Mouse (Mus musculus) liver, embryonic 14.5 days (tissue): Measurements from ENCODE around the gene Agps. TPM values are rescaled to one million over a fixed set of nuclear protein-coding genes. Genes with fewer than 3 reads are reported as not detected.
"Not testable (repeated sequence)": the region's sequence is repeated elsewhere in the genome, so short reads cannot be mapped to it uniquely, and the experiment has no call there.

Experiments
- ATAC-seq: fragments of 200-750 bp; cut with Nextera tagmentation; 2 replicates; pipeline ENCODE4 v1.8.0; 2017; ENCODE audit warnings: moderate number of reproducible peaks, mild to moderate bottlenecking, moderate library complexity; ENCODE audit not compliant: insufficient read depth
- DNase-seq, 3 experiments: peaks; one replicate each; pipeline ENCODE4 v3.0.0-alpha.2; 2012 to 2013; ENCODE audit warnings: low read depth in 3 of 3, low spot score in 3 of 3
- H3K27ac ChIP-seq: fragments of 300-500 bp; sonication (generic); 2 replicates; pipeline ENCODE4 v1.5.1; 2014; ENCODE audit warnings: moderate library complexity, mild to moderate bottlenecking, control low read depth, inconsistent platforms
- H3K27me3 ChIP-seq: fragments of 300-500 bp; sonication (generic); 2 replicates; pipeline ENCODE4 v1.6.1; 2014; ENCODE audit warnings: mild to moderate bottlenecking, low read length, moderate library complexity; ENCODE audit not compliant: control insufficient read depth, insufficient read depth
- H3K36me3 ChIP-seq: fragments of 300-500 bp; sonication (generic); replicated peaks from 2 replicates; pipeline ENCODE4 v1.6.1; 2014; ENCODE audit warnings: low read depth; ENCODE audit not compliant: control insufficient read depth, insufficient read depth
- H3K4me1 ChIP-seq, 2 experiments: fragments of 200-500 bp in 1 of 2; fragments of 300-500 bp in 1 of 2; sonication (generic) in 1 of 2; replicated peaks; 2 replicates each; pipeline ENCODE4 v1.6.1; 2012 to 2014; ENCODE audit warnings: antibody characterized with exemption in 1 of 2, inconsistent platforms in 1 of 2, low read length in 1 of 2; ENCODE audit not compliant: control insufficient read depth in 2 of 2, insufficient read depth in 2 of 2
- H3K4me2 ChIP-seq: fragments of 300-500 bp; sonication (generic); 2 replicates; pipeline ENCODE4 v1.6.1; 2014; ENCODE audit warnings: low read depth, mild to moderate bottlenecking, control low read depth, moderate library complexity
- H3K4me3 ChIP-seq, 2 experiments: fragments of 200-500 bp in 1 of 2; fragments of 300-500 bp in 1 of 2; sonication (generic) in 1 of 2; 2 replicates each; pipeline ENCODE4 v1.5.1; 2012 to 2014; ENCODE audit warnings: low read depth in 2 of 2, low read length in 2 of 2, mild to moderate bottlenecking in 2 of 2, control low read depth in 1 of 2, inconsistent platforms in 1 of 2, moderate library complexity in 1 of 2; ENCODE audit not compliant: insufficient read depth in 1 of 2
- H3K9ac ChIP-seq: fragments of 300-500 bp; sonication (generic); replicated peaks from 2 replicates; pipeline ENCODE4 v1.6.1; 2014; ENCODE audit warnings: mild to moderate bottlenecking, control low read depth, moderate library complexity
- H3K9me3 ChIP-seq: fragments of 300-500 bp; sonication (generic); 2 replicates; pipeline ENCODE4 v1.6.1; 2016; ENCODE audit warnings: low read length, mixed read lengths; ENCODE audit not compliant: control insufficient read depth
- CTCF ChIP-seq: IDR thresholded peaks from 2 replicates; pipeline ENCODE4 v1.5.1; 2016; ENCODE audit warnings: antibody characterized with exemption, low read depth, control low read depth
- EP300 ChIP-seq: IDR thresholded peaks from 2 replicates; pipeline ENCODE4 v1.6.1; 2016; ENCODE audit warnings: antibody characterized with exemption, low read depth
- WGBS: fragments of 180-500 bp; shearing (Covaris S2); extraction: QIAGEN DNeasy Blood & Tissue Kit; methylation state at CpG from one replicate; pipeline ENCODE4 v1.1.7; 2014; ENCODE audit not compliant: insufficient replicate concordance; 5-methylcytosine and 5-hydroxymethylcytosine counted together
- polyA plus RNA-seq, 2 experiments: library from polyadenylated mRNA; depleted of rRNA in 1 of 2; stranded (reverse) in 1 of 2; unstranded in 1 of 2; fragments of >200 nt; fragmentation: Nextera tagmentation in 1 of 2; extraction: Ambion mirVana in 1 of 2; gene quantifications; 2 replicates each; pipeline versions ENCODE4 v1.2.1 to v1.2.3; 2012 to 2014

Gene Agps
- polyA plus RNA-seq, 2 experiments: 5.6 to 13.8 TPM

GRCm38 (mm10) chr2:75964972-75965371 lies 133.0 kb downstream of the Agps start:
- Histone ChIP-seq H3K4me2 (peak overlapping the region; percentile 57), H3K36me3 (no peaks in the 10 kb centered on the region), H3K9ac (no peak overlapping the region; the same call in 1 of the 2 replicates), H3K4me3 (peak overlapping the region in 1 of 2 experiments; percentile 34; a peak in 1 of 4 replicates), H3K4me1 (peaks cover 0 to 8% of the 10 kb centered on the region in 2 experiments; a peak in 2 of 4 replicates), H3K27me3 (no peaks in the 10 kb centered on the region), H3K27ac (no peak overlapping the region), H3K9me3 (no peaks in the 10 kb centered on the region)
- 12% methylated on average over 5 of the region's 5 CpGs for WGBS
- TF ChIP-seq CTCF: peak; percentile 50; the same call in 1 of the 2 replicates
- TF ChIP-seq EP300: no peak
- ATAC-seq: no peak
- peak in 2 of 3 experiments; percentile 17 to 37 for DNase-seq

GRCm38 (mm10) chr2:75974131-75974530 lies 142.2 kb downstream of the Agps start:
- Histone ChIP-seq H3K9ac (no peak overlapping the region), H3K9me3 (no peaks in the 10 kb centered on the region), H3K36me3 (no peaks in the 10 kb centered on the region), H3K4me3 (no peak overlapping the region), H3K4me2 (no peak overlapping the region), H3K27ac (no peak overlapping the region), H3K4me1 (no peaks in the 10 kb centered on the region), H3K27me3 (no peaks in the 10 kb centered on the region)
- ATAC-seq (no peak), DNase-seq (no peak)
- 66% methylated on average over 9 of the region's 9 CpGs for WGBS
- TF ChIP-seq EP300: no peak
- no peak for TF ChIP-seq CTCF

- H3K9ac ChIP-seq, DNase-seq, H3K27ac ChIP-seq, H3K9me3 ChIP-seq, H3K4me3 ChIP-seq, H3K27me3 ChIP-seq, H3K36me3 ChIP-seq, H3K4me2 ChIP-seq, H3K4me1 ChIP-seq, ATAC-seq: not testable (repeated sequence)
- WGBS: 70% methylated on average over 2 of the region's 2 CpGs
Observed at GRCm38 (mm10) chr2:75976070-75976469, 144.1 kb downstream of the Agps start.

- H3K4me1 ChIP-seq, H3K4me3 ChIP-seq, ATAC-seq, H3K27ac ChIP-seq, H3K27me3 ChIP-seq, H3K9ac ChIP-seq, DNase-seq, H3K9me3 ChIP-seq, H3K36me3 ChIP-seq, H3K4me2 ChIP-seq: not testable (repeated sequence)
- 40% methylated on average over 20 of the region's 24 CpGs for WGBS
Observed at GRCm38 (mm10) chr2:75977752-75978368, 145.9 kb downstream of the Agps start, which contains the start of gene Ttc30a2. TSS of gene Ttc30a2 (minus strand) at chr2:75978170.

Other genes starting within 250 kb of the Agps start
- gene Hnrnpa3, start 172.9 kb upstream of the Agps start, polyA plus RNA-seq (2012; rRNA removed): 189 and 409 TPM in 2 replicates
- 85.0 and 93.4 TPM in 2 replicates for gene Hnrnpa3, start 172.9 kb upstream of the Agps start, polyA plus RNA-seq (2014; fragmentation: Nextera tagmentation; extraction: Ambion mirVana)
- gene Nfe2l2, start 127.5 kb upstream of the Agps start, polyA plus RNA-seq (2012; rRNA removed): 24.7 and 30.4 TPM in 2 replicates
- gene Nfe2l2, start 127.5 kb upstream of the Agps start, polyA plus RNA-seq (2014; fragmentation: Nextera tagmentation; extraction: Ambion mirVana): 40.0 and 42.2 TPM in 2 replicates
- gene Ttc30b, start 106.4 kb downstream of the Agps start, polyA plus RNA-seq (2012; rRNA removed): 0.56 and 0.58 TPM in 2 replicates
- 0.69 and 1.0 TPM in 2 replicates for gene Ttc30b, start 106.4 kb downstream of the Agps start, polyA plus RNA-seq (2014; fragmentation: Nextera tagmentation; extraction: Ambion mirVana)
- 0.05 and 0.09 TPM in 2 replicates for gene Ttc30a2, start 146.0 kb downstream of the Agps start, polyA plus RNA-seq (2012; rRNA removed)
- gene Ttc30a2, start 146.0 kb downstream of the Agps start, polyA plus RNA-seq (2014; fragmentation: Nextera tagmentation; extraction: Ambion mirVana): 0.05 and 0.11 TPM in 2 replicates
- 0.83 and 1.0 TPM in 2 replicates for gene Ttc30a1, start 149.8 kb downstream of the Agps start, polyA plus RNA-seq (2012; rRNA removed)
- gene Ttc30a1, start 149.8 kb downstream of the Agps start, polyA plus RNA-seq (2014; fragmentation: Nextera tagmentation; extraction: Ambion mirVana): 1.1 and 1.4 TPM in 2 replicates